Mouse (Mus musculus) mature B cell (primary cell): ENCODE data around the gene Ryr2.
"Not testable (repeated sequence)": the region's sequence is repeated elsewhere in the genome, so short reads cannot be mapped to it uniquely, and the experiment has no call there.

Experiments used
- in situ Hi-C: fragments of 300-500 bp; cut with MboI; formaldehyde crosslinking; loops from 2 replicates; pipeline ENCODE4 v1.14.3; 2019

Gene Ryr2

DNA sequence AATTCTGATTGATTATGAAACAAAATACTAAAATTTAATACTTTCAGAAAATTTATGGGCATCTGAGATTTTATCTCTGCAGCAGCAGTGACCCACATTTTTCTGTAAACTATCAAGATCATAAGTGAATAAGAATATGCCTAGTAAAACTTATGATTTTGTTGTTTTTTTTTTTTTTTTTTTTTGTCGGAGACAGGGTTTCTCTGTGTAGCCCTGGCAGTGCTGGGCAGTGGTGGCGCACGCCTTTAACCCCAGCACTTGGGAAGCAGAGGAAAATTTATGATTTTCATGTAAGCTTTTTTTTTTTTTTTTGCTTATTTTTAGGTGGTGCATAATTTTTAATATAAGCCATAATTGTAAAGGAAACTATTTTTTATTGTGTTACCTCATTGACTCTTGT, 557.1 kb downstream of the Ryr2 start:
- in situ Hi-C loops, result no loop called here

- in situ Hi-C loops, result not testable (repeated sequence)
Observed at GRCm38 (mm10) chr13:11549136-11549535, 557.6 kb downstream of the Ryr2 start.

GRCm38 (mm10) chr13:11545841-11546240, 560.9 kb downstream of the Ryr2 start:
- in situ Hi-C loops, result no loop called here

DNA sequence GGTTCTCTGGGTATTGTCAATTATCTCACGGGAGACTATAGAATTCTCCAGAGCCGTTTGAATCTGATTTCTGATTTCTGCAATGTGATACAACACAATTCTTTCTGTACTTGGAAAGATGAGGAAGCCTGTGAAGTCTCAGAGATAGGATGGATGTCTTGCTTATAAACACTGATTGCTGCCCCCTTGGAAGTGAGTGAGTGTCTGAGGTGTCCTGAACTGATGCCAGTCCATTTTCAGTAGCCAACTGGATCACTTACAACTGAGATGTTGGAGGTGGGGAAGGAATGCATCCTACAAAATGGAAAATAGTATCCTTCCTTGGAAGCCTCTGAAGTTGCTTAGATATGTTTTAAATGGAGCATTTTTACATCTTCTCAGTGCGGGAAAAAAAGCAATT, 564.2 kb downstream of the Ryr2 start:
- in situ Hi-C loops, result no loop called here

- in situ Hi-C loops, result no loop called here
Observed at GRCm38 (mm10) chr13:11536851-11537250, 569.9 kb downstream of the Ryr2 start.

GRCm38 (mm10) chr13:11535874-11536273, 570.9 kb downstream of the Ryr2 start:
- in situ Hi-C loops, result no loop called here

DNA sequence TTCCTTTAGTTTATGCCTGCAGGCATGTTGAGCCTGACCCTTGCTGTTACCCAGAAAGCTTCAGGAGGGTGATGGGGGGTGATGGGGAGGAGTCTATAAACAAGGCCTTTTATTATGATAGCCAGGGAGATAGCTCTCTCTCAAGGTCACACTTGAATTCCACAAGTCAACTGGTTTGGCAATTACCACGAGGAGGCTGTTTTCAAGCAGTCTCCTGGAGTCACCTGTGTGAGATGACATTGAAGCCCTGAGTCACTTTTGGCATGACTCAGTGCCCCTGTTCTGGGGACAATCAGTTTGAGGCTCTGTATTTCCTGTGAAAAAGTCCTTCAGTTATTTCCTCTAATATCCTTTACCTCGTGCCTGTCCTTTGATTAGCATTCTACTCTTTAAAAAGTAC, 573.5 kb downstream of the Ryr2 start:
- in situ Hi-C loops, result no loop called here

DNA sequence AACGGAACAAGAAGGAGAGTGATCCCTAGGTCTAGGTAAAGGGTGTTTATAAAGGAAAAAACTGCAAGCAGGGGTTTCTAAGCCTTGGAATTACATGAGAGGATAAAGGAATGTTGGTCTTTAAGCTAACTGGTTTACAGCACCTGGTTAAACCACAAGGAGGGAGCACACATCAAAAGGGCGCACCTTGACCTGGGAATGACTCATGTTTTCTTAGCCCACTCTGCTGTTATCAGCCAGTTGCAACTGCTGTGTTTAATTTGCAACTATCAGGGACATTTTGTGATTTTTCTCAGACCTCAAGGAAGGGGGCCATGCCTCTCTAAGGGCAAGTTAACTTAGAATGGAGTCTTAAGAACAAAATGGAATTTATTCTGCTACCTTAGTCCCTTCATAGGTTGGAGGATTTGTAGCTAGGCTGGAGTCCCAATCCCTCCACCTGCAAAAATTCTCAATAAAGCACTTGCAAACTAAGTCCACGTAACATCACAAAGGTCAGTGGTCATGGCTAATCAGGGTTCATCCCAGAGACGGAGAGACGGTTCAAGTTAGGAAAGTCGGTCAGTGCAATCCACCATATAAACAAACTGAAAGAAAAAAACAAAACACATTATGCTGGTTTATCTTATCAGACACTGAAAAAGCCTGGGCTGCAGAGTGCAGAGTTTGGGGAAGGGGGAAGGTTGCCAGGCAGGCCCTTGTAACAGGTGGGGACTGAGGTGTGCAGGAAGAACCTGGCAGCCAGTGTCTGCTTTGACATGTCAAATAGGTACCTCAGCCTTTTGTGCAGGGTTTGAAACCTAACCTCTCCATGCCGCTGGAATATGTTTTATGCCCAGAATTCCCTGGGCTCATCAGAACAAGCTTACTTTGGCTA, 574.5 kb downstream of the Ryr2 start:
- in situ Hi-C loops, result no loop called here

DNA sequence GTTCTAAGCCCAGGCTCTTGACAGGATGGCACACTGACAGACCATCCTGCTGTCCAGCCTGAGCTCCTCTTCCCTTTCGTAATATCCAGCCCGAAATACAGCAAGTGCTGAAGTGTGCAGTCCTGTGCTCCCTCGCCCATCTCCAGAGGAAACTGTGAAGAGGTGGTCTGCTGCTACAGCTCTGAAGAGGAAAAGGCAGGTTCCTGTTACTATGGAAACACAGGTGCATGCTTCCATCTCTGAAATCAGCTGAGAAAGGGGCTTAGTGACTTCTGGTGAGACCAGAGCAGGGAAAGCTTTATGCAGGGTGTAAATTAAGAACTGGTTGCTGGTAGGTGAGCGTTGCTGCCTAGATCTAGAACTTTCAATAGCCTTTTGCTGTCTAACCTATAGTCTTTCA, 583.1 kb downstream of the Ryr2 start:
- in situ Hi-C loops, result no loop called here

DNA sequence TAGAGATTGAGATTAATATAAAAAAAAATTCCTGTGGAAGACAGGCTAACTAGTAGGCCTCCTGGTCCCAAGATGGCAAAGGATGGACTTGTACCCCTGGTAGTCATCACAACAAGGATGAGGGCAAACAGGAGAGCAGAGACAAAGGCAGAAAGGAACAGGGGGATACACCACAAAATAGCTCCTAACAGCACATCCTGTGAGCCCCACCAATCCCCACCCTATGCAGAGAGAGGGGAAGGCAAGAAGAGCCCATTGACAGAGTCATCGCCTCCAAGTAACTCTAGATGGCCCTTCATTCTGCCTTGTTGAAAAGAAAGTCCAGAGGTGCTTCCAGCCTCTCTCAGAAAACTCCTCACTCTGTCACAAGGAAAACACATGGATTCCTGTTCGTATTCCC, 586.0 kb downstream of the Ryr2 start:
- in situ Hi-C loops, result no loop called here

DNA sequence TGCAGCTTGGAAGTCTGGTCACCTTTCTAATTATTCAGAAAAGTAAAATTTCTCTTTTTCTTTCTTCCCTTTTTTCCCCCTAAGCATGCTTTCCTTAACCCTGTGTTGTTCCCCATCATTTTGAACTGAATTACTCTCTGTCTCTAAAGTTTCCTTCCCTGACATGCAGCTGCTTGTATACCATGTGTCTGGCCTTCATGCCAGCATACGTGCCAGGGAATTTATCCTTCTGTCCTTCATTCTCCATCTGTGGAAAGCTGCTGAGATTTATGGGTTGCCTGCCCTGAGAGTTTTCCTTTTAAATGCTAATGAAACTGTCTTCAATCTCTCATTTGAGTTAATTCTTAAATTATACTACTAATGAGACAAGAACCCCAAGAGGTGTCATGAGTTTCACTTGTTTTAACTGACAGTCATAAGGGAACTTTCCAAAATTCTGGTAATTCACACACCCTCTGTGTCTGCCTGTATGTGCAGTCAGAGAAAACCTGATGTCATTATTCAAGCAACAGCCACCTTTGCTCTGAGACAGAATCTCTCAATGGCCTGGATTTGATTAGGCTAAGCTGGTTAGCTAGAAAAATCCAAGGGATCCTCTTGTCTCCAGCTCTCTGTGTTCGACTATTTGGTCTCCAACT, 595.1 kb downstream of the Ryr2 start:
- in situ Hi-C loops, result no loop called here
